Mouse (Mus musculus) brain, embryonic 14.5 days (tissue): ENCODE results near the gene Cep170b.

Source experiments
- CTCF ChIP-seq: fragments of 200-500 bp; IDR thresholded peaks from 2 replicates; pipeline ENCODE4 v1.5.1; 2012; ENCODE audit warnings: inconsistent platforms, mild to moderate bottlenecking, moderate library complexity, borderline replicate concordance; ENCODE audit not compliant: insufficient read depth, insufficient read length; ENCODE audit errors: extremely low read depth
- POLR2A ChIP-seq: fragments of 200-500 bp; IDR thresholded peaks from 2 replicates; pipeline ENCODE4 v1.6.1; 2012; ENCODE audit warnings: mild to moderate bottlenecking, inconsistent platforms, borderline replicate concordance; ENCODE audit not compliant: poor library complexity, insufficient read depth, insufficient read length, severe bottlenecking; ENCODE audit errors: extremely low read depth

DNA sequence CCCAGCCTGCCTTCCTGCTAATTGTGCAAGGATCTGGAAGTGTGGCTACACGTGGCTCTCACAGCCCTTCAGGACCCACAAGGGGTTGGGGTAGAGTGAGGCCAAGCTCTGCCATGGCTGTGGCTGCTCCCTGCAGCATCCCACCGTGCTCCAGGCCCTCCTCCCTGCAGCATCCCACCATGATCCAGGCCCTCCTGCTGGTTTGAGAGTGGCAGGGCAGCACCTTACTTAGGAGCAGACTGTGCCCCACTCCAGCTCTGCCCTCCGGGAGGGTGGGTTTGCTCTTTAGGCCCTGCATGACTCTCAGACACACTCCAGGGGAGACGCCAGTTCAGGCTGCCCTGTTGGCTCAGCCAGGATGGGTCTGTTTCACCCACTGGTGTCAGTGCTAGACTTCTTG, 50.1 kb downstream of the Cep170b start:
- no peak for TF ChIP-seq POLR2A
- no peak for TF ChIP-seq CTCF
